Mouse (Mus musculus): Measurements from ENCODE around the gene Lmod2. TPM values are rescaled to one million over a fixed set of nuclear protein-coding genes. Genes with fewer than 3 reads are reported as not detected.

Lmod2 gene
- total and polyA plus RNA-seq, 3 experiments = 191 to 757 (median 691) TPM

- Histone ChIP-seq H3K27me3 (ENCODE audit: control insufficient read depth, insufficient read depth, low read length) (no peaks in the 10 kb centered on the region), H3K36me3 (ENCODE audit: control insufficient read depth, insufficient read depth, low read length) (peaks cover 33% of the 10 kb centered on the region), H3K4me3 (peak overlapping the region; percentile 7; the same call in 1 of the 2 replicates), H3K9ac (ENCODE audit: low read depth, low read length) (peak overlapping the region; percentile 59), H3K4me1 (ENCODE audit: control insufficient read depth, insufficient read depth, low read length) (peaks cover 8% of the 10 kb centered on the region), H3K79me2 (replicated peaks; ENCODE audit: control insufficient read depth, insufficient read depth, low read length) (no peaks in the 10 kb centered on the region), H3K27ac (peak overlapping the region; percentile 56)
- no peak for DNase-seq
- intact Hi-C loops (cut with DNase I) = loop anchor here (5.0 kb wide), 1 partner anchor 35 kb away; no protein-coding TSS in a partner anchor
- WGBS = 41% methylated on average over 3 of the region's 3 CpGs
- TF ChIP-seq POLR2A (IDR thresholded peaks at IDR 0.05; ENCODE audit: insufficient read depth, low read depth, low read length) (no peak), EP300 (IDR thresholded peaks at IDR 0.05; ENCODE audit: insufficient read depth, low read depth, low read length) (peak; percentile 51; the same call in 1 of the 2 replicates)
Measured at GRCm38 (mm10) chr6:24602351-24602750, 4.8 kb downstream of the Lmod2 start.

- TF ChIP-seq EP300 (IDR thresholded peaks at IDR 0.05; ENCODE audit: insufficient read depth, low read depth, low read length) (no peak), POLR2A (IDR thresholded peaks at IDR 0.05; ENCODE audit: insufficient read depth, low read depth, low read length) (no peak; the same call in 1 of the 2 replicates), CTCF (IDR thresholded peaks at IDR 0.05) (no peak)
- intact Hi-C loops (cut with DNase I) = loop anchor here (5.0 kb wide), 1 partner anchor 36 kb away; no protein-coding TSS in a partner anchor
- Histone ChIP-seq H3K4me3 (peak overlapping the region; percentile 7), H3K36me3 (ENCODE audit: control insufficient read depth, insufficient read depth, low read length) (peaks cover 35% of the 10 kb centered on the region), H3K9ac (ENCODE audit: low read depth, low read length) (peak overlapping the region; percentile 39; the same call in 1 of the 2 replicates), H3K27me3 (ENCODE audit: control insufficient read depth, insufficient read depth, low read length) (no peaks in the 10 kb centered on the region), H3K79me2 (replicated peaks; ENCODE audit: control insufficient read depth, insufficient read depth, low read length) (no peaks in the 10 kb centered on the region), H3K4me1 (ENCODE audit: control insufficient read depth, insufficient read depth, low read length) (peaks cover 8% of the 10 kb centered on the region), H3K27ac (peak overlapping the region; percentile 56)
- DNase-seq = no peak
- 66% methylated on average over 5 of the region's 5 CpGs for WGBS
Measured at GRCm38 (mm10) chr6:24602993-24603392, 5.4 kb downstream of the Lmod2 start.

DNA sequence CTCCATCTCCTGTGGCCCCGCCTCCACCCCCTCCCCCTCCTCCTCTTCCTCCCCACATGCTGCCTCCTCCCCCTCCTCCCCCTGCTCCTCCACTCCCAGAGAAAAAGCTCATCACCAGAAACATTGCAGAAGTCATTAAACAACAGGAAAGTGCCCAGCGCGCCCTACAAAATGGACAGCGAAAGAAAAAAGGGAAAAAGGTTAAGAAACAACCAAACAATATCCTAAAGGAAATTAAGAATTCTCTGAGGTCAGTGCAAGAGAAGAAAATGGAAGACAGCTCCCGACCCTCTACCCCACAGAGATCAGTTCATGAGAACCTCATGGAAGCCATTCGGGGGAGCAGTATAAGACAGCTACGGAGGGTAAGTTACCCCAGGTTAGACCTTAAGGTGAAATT is 6.7 kb downstream of the Lmod2 start:
- DNase-seq = no peak
- TF ChIP-seq CTCF (IDR thresholded peaks at IDR 0.05) (no peak), POLR2A (IDR thresholded peaks at IDR 0.05; ENCODE audit: insufficient read depth, low read depth, low read length) (no peak), EP300 (IDR thresholded peaks at IDR 0.05; ENCODE audit: insufficient read depth, low read depth, low read length) (no peak)
- peaks cover 10% of the 10 kb centered on the region for H3K4me1 ChIP-seq (ENCODE audit: control insufficient read depth, insufficient read depth, low read length)
- H3K9ac ChIP-seq (ENCODE audit: low read depth, low read length) = peak overlapping the region; percentile 54
- H3K79me2 ChIP-seq (replicated peaks; ENCODE audit: control insufficient read depth, insufficient read depth, low read length) = no peaks in the 10 kb centered on the region
- peak overlapping the region; percentile 25 for H3K4me3 ChIP-seq
- peak overlapping the region; percentile 48 for H3K27ac ChIP-seq
- intact Hi-C loops (cut with DNase I) = loop anchor here (5.0 kb wide), 1 partner anchor 37 kb away; no protein-coding TSS in a partner anchor
- H3K36me3 ChIP-seq (ENCODE audit: control insufficient read depth, insufficient read depth, low read length) = peaks cover 37% of the 10 kb centered on the region
- 68% methylated on average over 7 of the region's 7 CpGs for WGBS
- no peaks in the 10 kb centered on the region for H3K27me3 ChIP-seq (ENCODE audit: control insufficient read depth, insufficient read depth, low read length)

DNA sequence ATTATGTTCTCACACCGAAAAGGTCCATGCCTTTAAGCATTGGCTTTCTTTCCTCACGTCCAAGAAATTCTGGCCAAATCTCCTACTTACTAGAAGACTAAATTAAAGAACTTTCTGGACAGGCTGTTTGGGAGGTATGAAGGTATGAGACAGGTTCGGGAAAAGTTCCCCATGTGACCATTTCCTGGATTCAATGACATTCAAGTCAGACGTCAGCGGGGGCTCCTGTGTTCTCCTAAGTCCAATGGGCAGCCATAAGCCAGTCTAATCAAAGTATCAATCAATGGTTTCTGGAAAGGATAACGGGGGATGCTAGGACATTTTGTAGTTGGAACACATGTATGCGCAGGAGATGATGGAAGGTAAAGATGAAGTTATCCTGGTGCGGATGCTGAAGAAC is 8.1 kb downstream of the Lmod2 start:
- no peak overlapping the region; the same call in 1 of the 2 replicates for H3K4me3 ChIP-seq
- intact Hi-C loops (cut with DNase I) = no loop called here
- WGBS = 66% methylated on average over 8 of the region's 8 CpGs
- TF ChIP-seq CTCF (IDR thresholded peaks at IDR 0.05) (no peak), EP300 (IDR thresholded peaks at IDR 0.05; ENCODE audit: insufficient read depth, low read depth, low read length) (no peak), POLR2A (IDR thresholded peaks at IDR 0.05; ENCODE audit: insufficient read depth, low read depth, low read length) (peak; percentile 19; the same call in 1 of the 2 replicates)
- DNase-seq = no peak
- H3K4me1 ChIP-seq (ENCODE audit: control insufficient read depth, insufficient read depth, low read length) = peaks cover 8% of the 10 kb centered on the region
- H3K36me3 ChIP-seq (ENCODE audit: control insufficient read depth, insufficient read depth, low read length) = peaks cover 46% of the 10 kb centered on the region
- H3K9ac ChIP-seq (ENCODE audit: low read depth, low read length) = no peak overlapping the region
- H3K27me3 ChIP-seq (ENCODE audit: control insufficient read depth, insufficient read depth, low read length) = no peaks in the 10 kb centered on the region
- peak overlapping the region; percentile 48 for H3K27ac ChIP-seq
- H3K79me2 ChIP-seq (replicated peaks; ENCODE audit: control insufficient read depth, insufficient read depth, low read length) = no peaks in the 10 kb centered on the region

DNA sequence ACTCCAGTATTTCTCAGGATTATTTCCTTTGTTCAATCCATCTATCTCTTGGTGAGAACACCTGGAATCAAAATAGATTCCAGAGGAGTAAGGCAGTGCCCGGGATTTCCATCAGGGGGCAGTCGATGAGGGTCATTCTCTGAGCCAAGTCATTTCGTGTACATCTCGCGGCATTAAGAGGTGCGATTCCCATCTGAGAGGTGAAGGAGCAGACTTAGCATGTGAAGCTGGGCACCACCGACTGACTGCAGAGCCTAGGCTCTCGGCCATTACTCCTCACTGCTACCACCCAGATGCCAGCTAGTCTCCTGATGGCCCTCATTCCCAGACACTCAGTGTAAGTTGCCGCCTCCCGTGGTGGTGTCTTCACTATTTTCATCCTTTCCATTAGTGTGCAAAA is 8.9 kb downstream of the Lmod2 start:
- Histone ChIP-seq H3K27ac (peak overlapping the region; percentile 1), H3K36me3 (ENCODE audit: control insufficient read depth, insufficient read depth, low read length) (peaks cover 46% of the 10 kb centered on the region), H3K4me1 (ENCODE audit: control insufficient read depth, insufficient read depth, low read length) (peaks cover 6% of the 10 kb centered on the region), H3K4me3 (no peak overlapping the region), H3K27me3 (ENCODE audit: control insufficient read depth, insufficient read depth, low read length) (no peaks in the 10 kb centered on the region), H3K79me2 (replicated peaks; ENCODE audit: control insufficient read depth, insufficient read depth, low read length) (no peaks in the 10 kb centered on the region), H3K9ac (ENCODE audit: low read depth, low read length) (0 out of 2 replicates have a peak overlapping the region, but pooled peaks have one; percentile 11)
- no peak for DNase-seq
- intact Hi-C loops (cut with DNase I) = no loop called here
- TF ChIP-seq CTCF (IDR thresholded peaks at IDR 0.05) = peak; percentile 59
- TF ChIP-seq EP300 (IDR thresholded peaks at IDR 0.05; ENCODE audit: insufficient read depth, low read depth, low read length) = peak; percentile 73
- TF ChIP-seq POLR2A (IDR thresholded peaks at IDR 0.05; ENCODE audit: insufficient read depth, low read depth, low read length) = peak; percentile 69
- WGBS = 54% methylated on average over 10 of the region's 10 CpGs

DNA sequence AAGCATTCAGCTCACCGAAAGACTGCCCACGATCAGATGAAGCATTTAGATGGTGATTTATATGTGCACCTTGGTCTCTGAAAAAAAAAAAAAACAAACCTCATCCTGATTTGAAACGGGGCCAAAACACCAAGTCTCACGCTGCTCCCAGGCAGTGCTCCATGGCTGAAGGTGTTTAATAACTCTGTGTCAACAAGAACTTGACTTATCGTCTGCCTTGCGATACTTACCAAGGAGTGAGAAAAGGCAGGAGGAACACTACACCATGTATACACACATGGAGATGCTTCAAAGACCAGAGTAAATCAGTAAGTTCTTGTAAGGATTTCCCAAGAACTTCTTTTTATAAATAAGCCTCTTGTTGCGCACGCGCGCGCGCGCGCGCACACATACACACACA is 10.0 kb downstream of the Lmod2 start:
- WGBS = 71% methylated on average over 15 of the region's 15 CpGs
- Histone ChIP-seq H3K79me2 (replicated peaks; ENCODE audit: control insufficient read depth, insufficient read depth, low read length) (no peaks in the 10 kb centered on the region), H3K9ac (ENCODE audit: low read depth, low read length) (no peak overlapping the region), H3K4me3 (no peak overlapping the region), H3K27me3 (ENCODE audit: control insufficient read depth, insufficient read depth, low read length) (no peaks in the 10 kb centered on the region), H3K36me3 (ENCODE audit: control insufficient read depth, insufficient read depth, low read length) (peaks cover 46% of the 10 kb centered on the region), H3K27ac (peak overlapping the region; percentile 1; the same call in 1 of the 2 replicates), H3K4me1 (ENCODE audit: control insufficient read depth, insufficient read depth, low read length) (peaks cover 3% of the 10 kb centered on the region)
- peak; percentile 73 for TF ChIP-seq EP300 (IDR thresholded peaks at IDR 0.05; ENCODE audit: insufficient read depth, low read depth, low read length)
- TF ChIP-seq CTCF (IDR thresholded peaks at IDR 0.05) = no peak
- TF ChIP-seq POLR2A (IDR thresholded peaks at IDR 0.05; ENCODE audit: insufficient read depth, low read depth, low read length) = peak; percentile 57; the same call in 1 of the 2 replicates
- intact Hi-C loops (cut with DNase I) = no loop called here
- DNase-seq = no peak
